Mouse (Mus musculus) lung, embryonic 14.5 days (tissue): ENCODE measurements at regions not wholly inside any gene's neighbourhood (a gene's known extent, or its start where the extent isn't known, plus 50 kb on each side); places are given as distances from the start of the nearest gene placed in this dataset.

Source experiments
- ATAC-seq: fragments of 200-750 bp; cut with Nextera tagmentation; 2 replicates; pipeline ENCODE4 v1.8.0; 2017; ENCODE audit warnings: mild to moderate bottlenecking, moderate TSS enrichment, moderate library complexity; ENCODE audit not compliant: insufficient read depth
- DNase-seq: peaks from one replicate; pipeline ENCODE4 v3.0.0-alpha.2; 2015
- H3K27ac ChIP-seq: fragments of 300-500 bp; sonication (generic); 2 replicates; pipeline ENCODE4 v1.5.1; 2014; ENCODE audit warnings: low read depth, mild to moderate bottlenecking, moderate library complexity
- H3K27me3 ChIP-seq: fragments of 300-500 bp; sonication (generic); 2 replicates; pipeline ENCODE4 v1.6.1; 2014; ENCODE audit warnings: low read length, control low read depth; ENCODE audit not compliant: insufficient read depth
- H3K36me3 ChIP-seq: fragments of 300-500 bp; sonication (generic); 2 replicates; pipeline ENCODE4 v1.6.1; 2014; ENCODE audit warnings: control low read depth; ENCODE audit not compliant: insufficient read depth
- H3K4me1 ChIP-seq: fragments of 300-500 bp; sonication (generic); 2 replicates; pipeline ENCODE4 v1.6.1; 2014; ENCODE audit warnings: antibody characterized with exemption, control low read depth; ENCODE audit not compliant: insufficient read depth
- H3K4me2 ChIP-seq: fragments of 300-500 bp; sonication (generic); 2 replicates; pipeline ENCODE4 v1.6.1; 2014; ENCODE audit warnings: mild to moderate bottlenecking
- H3K4me3 ChIP-seq: fragments of 300-500 bp; sonication (generic); 2 replicates; pipeline ENCODE4 v1.5.1; 2014; ENCODE audit warnings: low read depth, low read length
- H3K9ac ChIP-seq: fragments of 300-500 bp; sonication (generic); 2 replicates; pipeline ENCODE4 v1.6.1; 2014
- H3K9me3 ChIP-seq: fragments of 300-500 bp; sonication (generic); 2 replicates; pipeline ENCODE4 v1.6.1; 2016; ENCODE audit warnings: low read depth, low read length, control low read depth
- CTCF ChIP-seq: IDR thresholded peaks from 2 replicates; pipeline ENCODE4 v1.5.1; 2016; ENCODE audit warnings: antibody characterized with exemption, low read depth
- WGBS: fragments of 180-500 bp; shearing (Covaris S2); extraction: QIAGEN DNeasy Blood & Tissue Kit; methylation state at CpG from one replicate; pipeline ENCODE4 v1.1.7; 2014; 5-methylcytosine and 5-hydroxymethylcytosine counted together

- ATAC-seq (no peak), DNase-seq (no peak)
Measured at GRCm38 (mm10) chr2:115322582-115322981, 258.9 kb upstream of the BC052040 start.

DNA sequence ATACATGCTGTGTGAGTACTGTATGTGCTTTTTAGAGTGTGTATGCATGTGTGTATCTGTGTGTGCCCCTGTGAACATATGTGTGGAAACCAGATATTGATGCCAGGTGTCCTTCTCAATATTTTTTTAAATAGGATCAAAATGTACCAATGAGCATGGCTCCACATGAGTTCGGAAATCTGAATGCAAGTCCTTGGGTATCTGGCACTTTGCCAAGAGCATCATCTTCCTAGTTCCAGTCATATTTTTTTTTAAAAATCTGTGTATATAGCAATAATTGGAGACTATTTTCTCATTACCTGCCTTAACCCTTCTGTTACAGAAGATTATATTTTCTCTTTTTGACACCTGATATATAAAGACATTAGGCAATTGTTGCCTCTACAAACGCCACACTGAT is 255.0 kb upstream of the BC052040 start:
- no peak for DNase-seq
- no peak overlapping the region for H3K4me3 ChIP-seq
- no peak overlapping the region for H3K27ac ChIP-seq
- H3K9ac ChIP-seq: no peak overlapping the region
- no peak for ATAC-seq
- 76% methylated on average over 2 of the region's 2 CpGs for WGBS
- no peak for TF ChIP-seq CTCF
- no peaks in the 10 kb centered on the region for H3K4me1 ChIP-seq
- no peaks in the 10 kb centered on the region for H3K27me3 ChIP-seq
- H3K36me3 ChIP-seq: no peaks in the 10 kb centered on the region
- no peak overlapping the region for H3K4me2 ChIP-seq
- H3K9me3 ChIP-seq: no peaks in the 10 kb centered on the region

More at GRCm38 (mm10) chr2:115322582-115322981, 258.9 kb upstream of the BC052040 start:
- Histone ChIP-seq H3K4me3 (no peak overlapping the region), H3K27me3 (no peaks in the 10 kb centered on the region), H3K27ac (no peak overlapping the region), H3K9ac (no peak overlapping the region), H3K9me3 (no peaks in the 10 kb centered on the region), H3K4me1 (no peaks in the 10 kb centered on the region), H3K36me3 (no peaks in the 10 kb centered on the region), H3K4me2 (no peak overlapping the region)
- 45% methylated on average over 5 of the region's 5 CpGs for WGBS
- no peak for TF ChIP-seq CTCF

GRCm38 (mm10) chr2:115338178-115338577 is 243.3 kb upstream of the BC052040 start:
- no peak overlapping the region for H3K9ac ChIP-seq
- no peak overlapping the region for H3K4me2 ChIP-seq
- no peak for ATAC-seq
- H3K27me3 ChIP-seq: no peaks in the 10 kb centered on the region
- DNase-seq: no peak
- H3K27ac ChIP-seq: no peak overlapping the region
- no peak overlapping the region for H3K4me3 ChIP-seq
- no peak for TF ChIP-seq CTCF
- H3K4me1 ChIP-seq: peaks cover 3% of the 10 kb centered on the region; the same call in 1 of the 2 replicates
- H3K36me3 ChIP-seq: no peaks in the 10 kb centered on the region
- no peaks in the 10 kb centered on the region for H3K9me3 ChIP-seq
- 35% methylated on average over 7 of the region's 7 CpGs for WGBS

GRCm38 (mm10) chr2:115339034-115339433 is 242.5 kb upstream of the BC052040 start:
- Histone ChIP-seq H3K36me3 (no peaks in the 10 kb centered on the region), H3K27me3 (no peaks in the 10 kb centered on the region), H3K9me3 (no peaks in the 10 kb centered on the region), H3K4me2 (no peak overlapping the region), H3K27ac (no peak overlapping the region), H3K4me1 (peaks cover 3% of the 10 kb centered on the region; the same call in 1 of the 2 replicates), H3K4me3 (no peak overlapping the region), H3K9ac (no peak overlapping the region)
- no peak for DNase-seq
- ATAC-seq: no peak
- WGBS: 63% methylated on average over 4 of the region's 4 CpGs
- no peak for TF ChIP-seq CTCF

DNA sequence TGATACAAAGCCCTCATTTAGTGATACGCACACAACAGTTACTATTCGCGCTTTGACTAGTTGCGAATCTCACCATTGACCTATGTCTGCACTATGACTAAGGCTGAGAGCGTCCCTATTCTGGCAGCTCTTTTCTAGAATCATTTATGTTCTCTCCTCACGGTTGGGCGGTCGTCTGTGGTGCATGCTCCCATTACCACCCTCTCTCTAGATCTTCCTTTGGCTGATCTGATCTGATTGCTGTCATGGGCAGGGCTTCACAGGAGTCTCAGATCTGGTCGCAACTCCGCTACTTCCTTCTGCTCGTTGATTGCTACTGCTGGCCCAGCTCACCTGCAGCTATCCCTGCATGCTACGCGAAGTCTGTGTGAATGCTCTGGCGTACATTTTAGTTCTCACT is 239.2 kb upstream of the BC052040 start:
- ATAC-seq (no peak), DNase-seq (no peak)
- Histone ChIP-seq H3K4me1 (no peaks in the 10 kb centered on the region), H3K36me3 (no peaks in the 10 kb centered on the region), H3K9ac (no peak overlapping the region), H3K4me3 (no peak overlapping the region), H3K27me3 (no peaks in the 10 kb centered on the region), H3K27ac (no peak overlapping the region), H3K4me2 (no peak overlapping the region), H3K9me3 (no peaks in the 10 kb centered on the region)
- WGBS: 91% methylated on average over 14 of the region's 14 CpGs
- no peak for TF ChIP-seq CTCF

GRCm38 (mm10) chr2:115346551-115346950 is 235.0 kb upstream of the BC052040 start:
- no peak overlapping the region for H3K27ac ChIP-seq
- no peaks in the 10 kb centered on the region for H3K27me3 ChIP-seq
- no peak for DNase-seq
- H3K9me3 ChIP-seq: no peaks in the 10 kb centered on the region
- 42% methylated on average over 6 of the region's 6 CpGs for WGBS
- no peaks in the 10 kb centered on the region for H3K36me3 ChIP-seq
- H3K4me3 ChIP-seq: no peak overlapping the region
- no peak for ATAC-seq
- no peak overlapping the region for H3K4me2 ChIP-seq
- TF ChIP-seq CTCF: no peak
- 0 out of 2 replicates have a peak, but pooled peaks cover 4% of the 10 kb centered on the region for H3K4me1 ChIP-seq
- no peak overlapping the region for H3K9ac ChIP-seq

GRCm38 (mm10) chr2:115348263-115348662 is 233.3 kb upstream of the BC052040 start:
- Histone ChIP-seq H3K27ac (no peak overlapping the region), H3K9me3 (no peaks in the 10 kb centered on the region), H3K4me3 (no peak overlapping the region), H3K36me3 (no peaks in the 10 kb centered on the region), H3K27me3 (no peaks in the 10 kb centered on the region), H3K4me2 (no peak overlapping the region), H3K4me1 (0 out of 2 replicates have a peak, but pooled peaks cover 4% of the 10 kb centered on the region), H3K9ac (no peak overlapping the region)
- 0% methylated on average over 2 of the region's 2 CpGs for WGBS
- ATAC-seq (no peak), DNase-seq (peak; percentile 61)
- TF ChIP-seq CTCF: no peak

- TF ChIP-seq CTCF: no peak
- no peaks in the 10 kb centered on the region for H3K27me3 ChIP-seq
- no peak for ATAC-seq
- no peak overlapping the region for H3K27ac ChIP-seq
- no peak overlapping the region for H3K4me2 ChIP-seq
- H3K4me3 ChIP-seq: no peak overlapping the region
- no peaks in the 10 kb centered on the region for H3K36me3 ChIP-seq
- no peak overlapping the region for H3K9ac ChIP-seq
- WGBS: 30% methylated on average over 6 of the region's 6 CpGs
- H3K9me3 ChIP-seq: no peaks in the 10 kb centered on the region
- no peaks in the 10 kb centered on the region for H3K4me1 ChIP-seq
- no peak for DNase-seq
Measured at GRCm38 (mm10) chr2:115371072-115371471, 210.4 kb upstream of the BC052040 start.
